Mouse (Mus musculus): ENCODE measurements around the gene Arhgdib. TPM values are rescaled to one million over a fixed set of nuclear protein-coding genes. Genes with fewer than 3 reads are reported as not detected.

The Arhgdib gene
- polyA plus RNA-seq, 1 experiment from 2014 or later: 56.2 TPM

- 89% methylated on average over 8 of the region's 8 CpGs for WGBS
- ATAC-seq (replicated peaks; ENCODE audit: insufficient number of reproducible peaks, low FRiP score, low TSS enrichment, low read depth) (no peak), DNase-seq (ENCODE audit: low spot score) (no peak)
- Histone ChIP-seq H3K4me2 (ENCODE audit: low read depth, low read length) (no peak overlapping the region), H3K4me3 (ENCODE audit: low read depth, low read length) (no peak overlapping the region), H3K36me3 (replicated peaks; ENCODE audit: control insufficient read depth, insufficient read depth, low read depth, low read length) (no peaks in the 10 kb centered on the region), H3K27me3 (ENCODE audit: control insufficient read depth, insufficient read depth, low read length) (no peaks in the 10 kb centered on the region), H3K4me1 (ENCODE audit: control insufficient read depth, insufficient read depth, low read length) (peaks cover 3% of the 10 kb centered on the region; the same call in 1 of the 2 replicates), H3K9me3 (replicated peaks; ENCODE audit: control insufficient read depth, low read length) (no peaks in the 10 kb centered on the region), H3K9ac (replicated peaks; ENCODE audit: low read length) (no peak overlapping the region), H3K27ac (replicated peaks; ENCODE audit: low read depth, low read length) (no peak overlapping the region)
Observed at GRCm38 (mm10) chr6:136944511-136944910, 2.8 kb upstream of the Arhgdib start.

GRCm38 (mm10) chr6:136943392-136943791, 1.7 kb upstream of the Arhgdib start:
- DNase-seq (ENCODE audit: low spot score) (no peak), ATAC-seq (replicated peaks; ENCODE audit: insufficient number of reproducible peaks, low FRiP score, low TSS enrichment, low read depth) (no peak)
- H3K36me3 ChIP-seq (replicated peaks; ENCODE audit: control insufficient read depth, insufficient read depth, low read depth, low read length): no peaks in the 10 kb centered on the region
- no peaks in the 10 kb centered on the region for H3K27me3 ChIP-seq (ENCODE audit: control insufficient read depth, insufficient read depth, low read length)
- no peak overlapping the region for H3K4me2 ChIP-seq (ENCODE audit: low read depth, low read length)
- no peak overlapping the region for H3K4me3 ChIP-seq (ENCODE audit: low read depth, low read length)
- peaks cover 3% of the 10 kb centered on the region; the same call in 1 of the 2 replicates for H3K4me1 ChIP-seq (ENCODE audit: control insufficient read depth, insufficient read depth, low read length)
- no peak overlapping the region for H3K9ac ChIP-seq (replicated peaks; ENCODE audit: low read length)
- H3K9me3 ChIP-seq (replicated peaks; ENCODE audit: control insufficient read depth, low read length): no peaks in the 10 kb centered on the region
- no peak overlapping the region for H3K27ac ChIP-seq (replicated peaks; ENCODE audit: low read depth, low read length)

- peaks cover 3% of the 10 kb centered on the region; the same call in 1 of the 2 replicates for H3K4me1 ChIP-seq (ENCODE audit: control insufficient read depth, insufficient read depth, low read length)
- H3K36me3 ChIP-seq (replicated peaks; ENCODE audit: control insufficient read depth, insufficient read depth, low read depth, low read length): no peaks in the 10 kb centered on the region
- no peaks in the 10 kb centered on the region for H3K9me3 ChIP-seq (replicated peaks; ENCODE audit: control insufficient read depth, low read length)
- H3K9ac ChIP-seq (replicated peaks; ENCODE audit: low read length): no peak overlapping the region
- no peaks in the 10 kb centered on the region for H3K27me3 ChIP-seq (ENCODE audit: control insufficient read depth, insufficient read depth, low read length)
- ATAC-seq (replicated peaks; ENCODE audit: insufficient number of reproducible peaks, low FRiP score, low TSS enrichment, low read depth) (no peak), DNase-seq (ENCODE audit: low spot score) (no peak)
- 76% methylated on average over 9 of the region's 9 CpGs for WGBS
- no peak overlapping the region for H3K4me3 ChIP-seq (ENCODE audit: low read depth, low read length)
- no peak overlapping the region for H3K27ac ChIP-seq (replicated peaks; ENCODE audit: low read depth, low read length)
- H3K4me2 ChIP-seq (ENCODE audit: low read depth, low read length): no peak overlapping the region
Observed at GRCm38 (mm10) chr6:136942280-136942679, 581 bp upstream of the Arhgdib start.

GRCm38 (mm10) chr6:136940188-136940960, 1.3 kb downstream of the Arhgdib start:
- H3K27ac ChIP-seq (replicated peaks; ENCODE audit: low read depth, low read length): peak overlapping the region; percentile 60
- no peak overlapping the region for H3K4me2 ChIP-seq (ENCODE audit: low read depth, low read length)

GRCm38 (mm10) chr6:136939326-136940187, 2.1 kb downstream of the Arhgdib start:
- Histone ChIP-seq H3K27me3 (ENCODE audit: control insufficient read depth, insufficient read depth, low read length) (no peaks in the 10 kb centered on the region), H3K9me3 (replicated peaks; ENCODE audit: control insufficient read depth, low read length) (no peaks in the 10 kb centered on the region), H3K4me3 (ENCODE audit: low read depth, low read length) (no peak overlapping the region), H3K4me2 (ENCODE audit: low read depth, low read length) (no peak overlapping the region), H3K36me3 (replicated peaks; ENCODE audit: control insufficient read depth, insufficient read depth, low read depth, low read length) (no peaks in the 10 kb centered on the region), H3K27ac (replicated peaks; ENCODE audit: low read depth, low read length) (no peak overlapping the region), H3K4me1 (ENCODE audit: control insufficient read depth, insufficient read depth, low read length) (peaks cover 3% of the 10 kb centered on the region; the same call in 1 of the 2 replicates), H3K9ac (replicated peaks; ENCODE audit: low read length) (no peak overlapping the region)
- ATAC-seq (replicated peaks; ENCODE audit: insufficient number of reproducible peaks, low FRiP score, low TSS enrichment, low read depth) (no peak), DNase-seq (ENCODE audit: low spot score) (no peak)
- 81% methylated on average over 14 of the region's 14 CpGs for WGBS

More at GRCm38 (mm10) chr6:136940188-136940960, 1.3 kb downstream of the Arhgdib start:
- WGBS: 70% methylated on average over 11 of the region's 11 CpGs
- DNase-seq (ENCODE audit: low spot score) (no peak), ATAC-seq (replicated peaks; ENCODE audit: insufficient number of reproducible peaks, low FRiP score, low TSS enrichment, low read depth) (no peak)
- Histone ChIP-seq H3K36me3 (replicated peaks; ENCODE audit: control insufficient read depth, insufficient read depth, low read depth, low read length) (no peaks in the 10 kb centered on the region), H3K4me3 (ENCODE audit: low read depth, low read length) (no peak overlapping the region), H3K9me3 (replicated peaks; ENCODE audit: control insufficient read depth, low read length) (no peaks in the 10 kb centered on the region), H3K4me1 (ENCODE audit: control insufficient read depth, insufficient read depth, low read length) (peaks cover 3% of the 10 kb centered on the region; the same call in 1 of the 2 replicates), H3K9ac (replicated peaks; ENCODE audit: low read length) (no peak overlapping the region), H3K27me3 (ENCODE audit: control insufficient read depth, insufficient read depth, low read length) (no peaks in the 10 kb centered on the region)

GRCm38 (mm10) chr6:136938331-136939126, 3.2 kb downstream of the Arhgdib start:
- H3K9ac ChIP-seq (replicated peaks; ENCODE audit: low read length): no peak overlapping the region
- ATAC-seq (replicated peaks; ENCODE audit: insufficient number of reproducible peaks, low FRiP score, low TSS enrichment, low read depth): no peak
- WGBS: 76% methylated on average over 18 of the region's 18 CpGs
- no peak overlapping the region for H3K27ac ChIP-seq (replicated peaks; ENCODE audit: low read depth, low read length)
- H3K4me2 ChIP-seq (ENCODE audit: low read depth, low read length): no peak overlapping the region
- DNase-seq (ENCODE audit: low spot score): no peak
- H3K27me3 ChIP-seq (ENCODE audit: control insufficient read depth, insufficient read depth, low read length): no peaks in the 10 kb centered on the region
- H3K36me3 ChIP-seq (replicated peaks; ENCODE audit: control insufficient read depth, insufficient read depth, low read depth, low read length): no peaks in the 10 kb centered on the region
- H3K9me3 ChIP-seq (replicated peaks; ENCODE audit: control insufficient read depth, low read length): no peaks in the 10 kb centered on the region
- no peak overlapping the region for H3K4me3 ChIP-seq (ENCODE audit: low read depth, low read length)
- H3K4me1 ChIP-seq (ENCODE audit: control insufficient read depth, insufficient read depth, low read length): peaks cover 3% of the 10 kb centered on the region; the same call in 1 of the 2 replicates

GRCm38 (mm10) chr6:136937117-136937516, 4.6 kb downstream of the Arhgdib start:
- Histone ChIP-seq H3K9ac (replicated peaks; ENCODE audit: low read length) (no peak overlapping the region), H3K4me2 (ENCODE audit: low read depth, low read length) (no peak overlapping the region), H3K36me3 (replicated peaks; ENCODE audit: control insufficient read depth, insufficient read depth, low read depth, low read length) (no peaks in the 10 kb centered on the region), H3K4me1 (ENCODE audit: control insufficient read depth, insufficient read depth, low read length) (peaks cover 3% of the 10 kb centered on the region; the same call in 1 of the 2 replicates), H3K9me3 (replicated peaks; ENCODE audit: control insufficient read depth, low read length) (no peaks in the 10 kb centered on the region), H3K4me3 (ENCODE audit: low read depth, low read length) (no peak overlapping the region), H3K27me3 (ENCODE audit: control insufficient read depth, insufficient read depth, low read length) (no peaks in the 10 kb centered on the region), H3K27ac (replicated peaks; ENCODE audit: low read depth, low read length) (no peak overlapping the region)
- ATAC-seq (replicated peaks; ENCODE audit: insufficient number of reproducible peaks, low FRiP score, low TSS enrichment, low read depth) (no peak), DNase-seq (ENCODE audit: low spot score) (no peak)
- WGBS: 89% methylated on average over 3 of the region's 3 CpGs
